Mouse (Mus musculus) MEL (cell line): ENCODE measurements around the gene Fam173a.

ENCODE experiments used
- BHLHE40 ChIP-seq: IDR thresholded peaks from 2 replicates; pipeline ENCODE4 v1.6.1; 2012; ENCODE audit warnings: low read depth, mild to moderate bottlenecking, inconsistent platforms, low read length, improper control_type of control experiment, borderline replicate concordance
- EP300 ChIP-seq, 2 experiments: IDR thresholded peaks; 2 replicates each; pipeline ENCODE4 v1.6.1; 2011; ENCODE audit warnings: improper control_type of control experiment in 2 of 2, low read length in 2 of 2, low read depth in 1 of 2, mild to moderate bottlenecking in 1 of 2
- ETS1 ChIP-seq: IDR thresholded peaks from 2 replicates; pipeline ENCODE4 v1.6.1; 2012; ENCODE audit warnings: low read depth, mild to moderate bottlenecking, inconsistent platforms, low read length, improper control_type of control experiment, moderate library complexity
- MAFK ChIP-seq: IDR thresholded peaks from 2 replicates; pipeline ENCODE4 v1.6.1; 2011; ENCODE audit warnings: low read depth, mild to moderate bottlenecking, low read length, improper control_type of control experiment, borderline replicate concordance
- MAZ ChIP-seq: IDR thresholded peaks from 2 replicates; pipeline ENCODE4 v1.6.1; 2012; ENCODE audit warnings: low read depth, mild to moderate bottlenecking, inconsistent platforms, low read length, improper control_type of control experiment
- POLR2A ChIP-seq, 2 experiments: IDR thresholded peaks; 2 replicates each; pipeline ENCODE4 v1.6.1; 2011 to 2012; ENCODE audit warnings: low read length in 2 of 2, mild to moderate bottlenecking in 2 of 2, control low read depth in 1 of 2, improper control_type of control experiment in 1 of 2, low read depth in 1 of 2, moderate library complexity in 1 of 2; ENCODE audit not compliant: control insufficient read depth in 1 of 2, insufficient read depth in 1 of 2, poor library complexity in 1 of 2

- TF ChIP-seq EP300 (IDR thresholded peaks at IDR 0.05; ENCODE audit: low read depth in 1 of 2, low read length in 2 of 2) (no peak), BHLHE40 (no peak), POLR2A (IDR thresholded peaks at IDR 0.05; ENCODE audit: control insufficient read depth in 1 of 2, insufficient read depth in 1 of 2, low read depth in 1 of 2, low read length in 2 of 2, poor library complexity in 1 of 2) (no peak; a peak in 1 of 4 replicates), ETS1 (no peak), MAZ (no peak), MAFK (no peak)
Measured at GRCm38 (mm10) chr17:25829558-25830017, 36.9 kb upstream of the Fam173a start.
